Mouse (Mus musculus) thymus, postnatal 4 days (tissue): Measurements from ENCODE around the gene Vmn1r107.
"Not testable (repeated sequence)": the region's sequence is repeated elsewhere in the genome, so short reads cannot be mapped to it uniquely, and the experiment has no call there.

ENCODE experiments used
- DNase-seq: peaks from one replicate; pipeline ENCODE4 v3.0.0; 2021

Vmn1r107 gene

GRCm38 (mm10) chr7:20668618-20669017, at the start of gene Vmn1r107:
TSS of gene Vmn1r107 (plus strand) at chr7:20668918.
- not testable (repeated sequence) for DNase-seq

- not testable (repeated sequence) for DNase-seq
Observed at GRCm38 (mm10) chr7:20703116-20703515, 34.4 kb downstream of the Vmn1r107 start, which contains the start of gene Vmn1r111. TSS of gene Vmn1r111 (minus strand) at chr7:20703216.
